Mouse (Mus musculus) CD4-positive helper T cell, adult 2 months (primary cell): ENCODE measurements around the gene Pld6.

Experiments
- DNase-seq: peaks from one replicate; pipeline ENCODE4 v3.0.0-alpha.2; 2012; ENCODE audit warnings: low read depth, missing footprints, low spot score

The Pld6 gene

GRCm38 (mm10) chr11:59786444-59787198 is 824 bp downstream of the Pld6 start:
- DNase-seq, result no peak

DNA sequence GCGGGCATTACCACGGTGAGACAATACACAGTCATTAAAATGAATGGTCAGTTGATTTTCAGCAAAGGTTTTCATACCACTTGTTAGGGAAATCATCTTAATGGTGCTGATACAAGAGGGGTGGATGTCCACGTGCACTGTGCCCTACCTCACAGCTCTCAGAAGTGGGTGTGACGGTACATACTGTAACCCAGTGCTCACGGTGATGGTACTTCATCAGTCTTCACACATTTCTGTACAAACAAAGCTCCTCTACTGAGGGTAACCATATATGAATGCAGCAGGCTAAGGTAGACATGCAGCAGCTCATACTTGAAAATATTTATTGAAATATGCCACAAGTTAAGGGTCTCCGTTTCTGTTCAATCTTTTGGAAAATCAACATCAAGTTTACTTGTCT is 3.9 kb downstream of the Pld6 start:
- no peak for DNase-seq

GRCm38 (mm10) chr11:59782091-59782590 is 5.3 kb downstream of the Pld6 start:
- no peak for DNase-seq

DNA sequence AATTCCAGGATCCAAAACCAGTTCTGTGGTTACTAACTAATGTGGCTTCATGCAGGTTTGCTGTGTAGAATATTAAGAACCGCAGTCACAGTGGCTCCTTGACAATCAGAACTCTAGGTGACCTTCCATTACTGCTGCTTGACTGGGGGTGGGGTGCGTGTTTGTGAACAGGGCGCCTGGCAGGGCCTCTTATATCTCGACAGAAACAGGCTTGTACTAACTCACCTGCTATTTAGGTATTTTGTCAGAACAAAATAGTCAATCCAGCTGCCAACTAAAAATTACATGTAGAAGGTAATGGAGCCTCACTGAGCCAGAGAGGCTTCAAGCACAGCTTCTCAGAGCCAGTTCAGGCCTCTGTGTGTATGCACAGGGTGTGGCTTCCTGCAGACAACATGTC is 7.2 kb downstream of the Pld6 start:
- DNase-seq, result no peak

- DNase-seq, result no peak
Measured at GRCm38 (mm10) chr11:59779406-59779805, 8.0 kb downstream of the Pld6 start.

DNA sequence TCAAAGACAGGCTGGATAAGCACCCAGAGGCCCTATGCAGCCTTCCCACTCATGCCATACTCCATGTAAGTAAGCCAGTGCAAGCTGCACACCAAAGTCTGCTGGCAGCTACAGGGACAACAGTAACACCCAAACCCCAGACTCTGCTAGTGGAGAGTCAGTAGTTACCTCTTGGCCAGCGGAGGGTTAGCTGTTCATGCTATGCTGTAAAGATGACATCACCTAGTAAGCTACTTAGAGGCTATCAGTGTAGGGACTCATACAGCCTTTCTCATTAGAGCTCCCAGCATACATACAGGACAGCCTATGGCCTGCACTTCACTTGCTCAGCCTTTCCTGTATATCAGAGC is 8.6 kb downstream of the Pld6 start:
- no peak for DNase-seq

- peak; percentile 74 for DNase-seq
Measured at GRCm38 (mm10) chr11:59778181-59778873, 9.1 kb downstream of the Pld6 start.

GRCm38 (mm10) chr11:59777259-59777658 is 10.2 kb downstream of the Pld6 start:
- DNase-seq, result no peak

DNA sequence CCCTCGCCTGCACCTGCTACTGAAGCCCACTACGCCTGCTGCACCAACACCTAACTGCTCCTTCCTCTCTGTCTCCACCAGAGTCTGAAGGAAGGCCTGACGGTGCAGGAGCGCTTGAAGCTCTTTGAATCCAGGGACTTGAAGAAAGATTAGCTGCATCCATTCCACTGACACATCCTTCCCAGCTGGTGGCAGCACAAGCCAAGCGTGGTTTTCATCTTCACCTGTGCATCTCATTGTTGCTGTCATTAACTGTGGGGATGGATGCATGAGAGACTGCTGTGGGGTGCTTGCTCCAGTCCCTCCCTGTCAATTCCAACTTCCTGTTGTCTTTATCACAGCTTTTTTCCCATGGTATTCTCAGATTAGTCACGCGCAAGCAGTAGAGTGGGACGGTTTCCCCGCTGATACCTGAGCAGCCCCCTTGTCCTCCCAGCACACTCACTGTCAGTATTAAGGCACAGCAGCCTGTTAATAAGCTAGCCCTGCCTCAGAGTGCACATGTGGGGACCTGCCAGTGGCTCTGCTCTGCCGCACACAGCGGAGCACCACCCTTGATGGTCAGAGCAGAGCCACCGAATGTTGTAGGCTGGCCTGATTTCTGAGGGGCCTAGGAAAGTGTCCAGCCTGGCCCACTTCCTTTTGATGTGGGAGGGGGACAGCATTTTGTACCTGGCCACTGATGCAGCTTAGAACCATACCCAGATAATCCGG is 11.9 kb downstream of the Pld6 start:
- no peak for DNase-seq

DNA sequence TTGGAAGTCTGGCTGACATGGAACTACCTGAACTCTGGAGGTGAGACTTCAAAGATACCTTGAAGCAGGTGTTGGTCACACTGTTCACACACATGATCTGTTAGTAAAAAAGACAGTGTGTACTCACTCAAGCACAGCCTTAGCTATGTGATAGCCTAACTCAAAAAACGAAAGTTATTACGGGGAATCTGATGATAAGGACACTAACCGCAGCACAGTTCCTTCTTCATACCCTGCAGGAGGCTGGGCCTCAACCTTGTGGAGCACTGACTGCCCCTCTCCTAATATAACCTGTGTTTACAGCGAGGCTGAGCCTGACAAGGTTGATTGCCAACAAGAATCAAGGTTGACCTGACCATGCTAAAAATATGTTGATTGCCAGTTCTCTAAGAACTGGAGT is 12.9 kb downstream of the Pld6 start:
- no peak for DNase-seq

DNA sequence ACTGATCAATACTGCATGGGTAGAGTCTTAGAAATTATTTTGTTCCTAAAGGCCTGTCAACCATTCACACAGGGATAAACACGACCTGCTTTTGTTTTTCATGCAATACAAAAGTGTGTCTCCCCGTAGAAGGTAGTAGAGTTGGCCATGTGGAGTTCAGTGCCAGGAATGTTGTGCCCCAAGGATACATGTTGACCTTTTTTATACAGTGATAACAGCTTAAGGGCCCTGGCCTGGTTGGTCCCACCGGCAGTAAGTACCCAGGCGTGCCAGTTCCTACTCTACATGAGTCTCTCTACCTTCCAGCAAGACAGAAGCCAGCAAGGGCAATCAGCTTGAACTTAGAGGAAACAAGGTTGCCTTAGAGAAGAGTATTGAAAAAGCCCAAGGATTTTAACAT is 14.5 kb downstream of the Pld6 start:
- DNase-seq, result no peak

DNA sequence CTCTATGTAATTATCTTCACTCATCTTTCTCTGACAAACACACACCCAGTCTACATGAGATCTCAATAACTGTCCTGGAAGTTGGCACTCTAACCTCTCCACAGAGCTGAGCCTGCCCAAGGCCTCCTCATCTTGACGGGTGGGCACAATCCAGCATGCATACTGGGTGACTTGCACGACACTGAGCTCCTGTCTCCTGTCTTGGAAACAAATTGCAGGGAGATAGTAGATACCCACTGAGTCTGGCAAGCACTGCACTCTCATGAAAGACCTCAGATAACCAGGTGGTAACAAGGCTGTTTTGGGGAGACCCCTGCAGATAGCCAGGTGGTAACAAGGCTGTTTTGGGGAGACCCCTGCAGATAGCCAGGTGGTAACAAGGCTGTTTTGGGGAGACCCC is 15.2 kb downstream of the Pld6 start:
- no peak for DNase-seq

GRCm38 (mm10) chr11:59770753-59771152 is 16.7 kb downstream of the Pld6 start:
- no peak for DNase-seq

DNA sequence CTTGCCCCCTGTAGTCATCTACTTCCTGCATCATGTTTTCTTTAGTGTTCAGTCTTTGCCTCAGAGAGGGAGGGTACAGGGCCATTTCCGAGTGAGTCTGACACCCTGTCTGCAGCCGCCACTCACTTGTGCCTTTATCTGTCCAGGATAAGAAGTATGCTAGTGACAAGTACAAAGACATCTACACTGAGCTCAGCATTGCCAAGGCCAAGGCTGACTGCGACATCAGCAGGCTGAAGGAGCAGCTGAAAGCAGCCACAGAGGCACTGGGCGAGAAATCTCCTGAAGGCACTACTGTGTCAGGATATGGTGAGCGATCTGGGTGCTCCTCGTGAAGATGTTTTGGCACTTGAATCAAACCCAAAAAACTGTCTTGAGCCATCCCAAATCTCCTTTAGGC is 17.7 kb downstream of the Pld6 start:
- DNase-seq, result no peak

DNA sequence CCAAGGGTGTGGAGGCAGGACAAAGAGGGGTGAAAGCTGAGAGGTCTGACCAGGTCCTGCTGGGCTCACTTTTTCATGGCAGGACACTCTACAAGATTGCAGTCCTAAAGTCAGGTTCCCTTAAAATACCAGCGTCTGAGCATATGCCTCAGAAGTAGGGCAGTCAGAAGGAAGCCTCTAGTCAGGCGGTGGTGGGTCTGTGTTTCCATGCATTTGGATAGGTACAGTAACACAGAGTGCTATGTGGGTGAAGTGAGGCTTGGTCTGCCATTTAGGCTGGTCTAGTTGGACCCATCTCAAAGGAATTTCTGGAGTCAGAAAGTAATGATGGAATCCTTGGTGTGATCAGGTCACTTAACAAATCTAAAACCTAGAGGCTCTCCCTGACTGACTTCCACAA is 18.1 kb downstream of the Pld6 start:
- DNase-seq, result no peak

DNA sequence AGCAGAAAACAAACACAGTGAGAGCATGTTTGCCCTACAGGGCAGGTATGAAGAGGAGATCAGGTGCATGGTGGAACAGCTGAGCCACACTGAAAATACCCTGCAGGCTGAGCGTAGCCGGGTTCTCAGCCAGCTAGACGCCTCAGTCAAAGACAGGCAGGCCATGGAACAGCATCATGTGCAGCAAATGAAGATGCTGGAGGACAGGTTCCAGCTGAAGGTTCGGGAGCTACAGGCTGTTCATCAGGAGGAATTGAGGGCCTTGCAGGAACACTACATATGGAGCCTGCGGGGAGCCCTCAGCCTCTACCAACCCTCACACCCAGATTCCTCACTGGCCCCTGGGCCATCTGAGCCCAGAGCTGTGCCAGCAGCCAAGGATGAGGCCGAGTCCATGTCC is 26.6 kb downstream of the Pld6 start:
- no peak for DNase-seq

GRCm38 (mm10) chr11:59759626-59760025 is 27.8 kb downstream of the Pld6 start:
- no peak for DNase-seq

DNA sequence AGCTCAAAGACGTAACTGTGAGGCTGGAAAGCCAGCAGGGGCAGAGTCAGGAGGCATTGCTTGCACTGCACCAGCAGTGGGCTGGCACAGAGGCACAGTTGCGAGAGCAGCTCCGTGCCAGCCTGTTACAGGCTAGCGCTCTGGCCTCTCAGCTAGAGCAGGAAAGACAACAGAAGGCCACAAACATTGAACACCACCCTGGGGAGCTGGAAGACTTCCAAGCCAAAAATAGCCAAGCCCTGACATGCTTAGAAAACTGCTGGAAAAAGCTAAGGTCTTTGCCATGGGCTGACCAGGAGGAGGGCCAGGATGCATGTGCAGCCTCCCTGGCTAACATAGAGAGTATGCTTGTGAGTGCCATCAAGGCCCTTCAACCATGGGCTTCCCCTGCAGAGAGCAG is 28.3 kb downstream of the Pld6 start:
- no peak for DNase-seq

- no peak for DNase-seq
Measured at GRCm38 (mm10) chr11:59758191-59758985, 29.1 kb downstream of the Pld6 start.

DNA sequence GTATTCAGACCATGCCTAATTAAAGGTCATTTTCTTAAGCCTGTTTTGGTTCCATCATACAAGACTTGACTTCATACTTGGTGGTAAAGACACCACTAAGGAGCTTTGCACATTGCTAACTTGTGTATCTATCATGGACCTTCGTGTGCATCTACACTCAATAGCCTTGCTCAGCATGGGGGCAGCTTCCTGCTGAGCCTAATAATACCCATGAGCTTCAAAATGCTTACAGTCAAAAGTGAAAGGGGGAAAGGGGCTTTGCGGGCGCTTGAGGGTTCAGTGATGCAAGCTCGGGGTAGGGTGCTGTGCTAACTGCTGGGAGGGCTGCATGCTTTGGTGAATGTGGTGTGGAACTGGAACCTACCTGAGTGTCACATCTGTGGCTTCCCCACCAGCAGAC is 31.1 kb downstream of the Pld6 start:
- no peak for DNase-seq

DNA sequence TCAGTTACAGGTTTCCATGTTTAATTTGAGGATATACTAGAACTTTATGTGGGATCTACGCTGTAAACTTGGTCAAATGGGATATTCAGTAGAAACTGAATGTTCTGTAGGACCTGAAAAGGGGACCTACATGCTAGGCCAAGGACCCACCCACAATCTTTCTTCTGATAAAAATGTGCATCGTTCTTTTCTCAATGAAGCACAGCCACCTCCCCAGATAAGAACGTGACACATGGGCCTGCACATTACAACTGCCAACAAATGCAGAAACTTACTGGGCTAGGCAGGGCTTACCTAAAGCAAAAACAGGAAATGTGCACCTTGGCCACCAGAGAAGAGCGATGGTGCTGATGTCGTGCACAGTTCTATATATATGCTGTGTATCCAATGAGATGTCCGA is 32.9 kb downstream of the Pld6 start:
- no peak for DNase-seq

GRCm38 (mm10) chr11:59749050-59749449 is 38.4 kb downstream of the Pld6 start:
- DNase-seq, result no peak
